8 mouse cellular contexts compared by ENCODE assay signal in the genomic region with DNA sequence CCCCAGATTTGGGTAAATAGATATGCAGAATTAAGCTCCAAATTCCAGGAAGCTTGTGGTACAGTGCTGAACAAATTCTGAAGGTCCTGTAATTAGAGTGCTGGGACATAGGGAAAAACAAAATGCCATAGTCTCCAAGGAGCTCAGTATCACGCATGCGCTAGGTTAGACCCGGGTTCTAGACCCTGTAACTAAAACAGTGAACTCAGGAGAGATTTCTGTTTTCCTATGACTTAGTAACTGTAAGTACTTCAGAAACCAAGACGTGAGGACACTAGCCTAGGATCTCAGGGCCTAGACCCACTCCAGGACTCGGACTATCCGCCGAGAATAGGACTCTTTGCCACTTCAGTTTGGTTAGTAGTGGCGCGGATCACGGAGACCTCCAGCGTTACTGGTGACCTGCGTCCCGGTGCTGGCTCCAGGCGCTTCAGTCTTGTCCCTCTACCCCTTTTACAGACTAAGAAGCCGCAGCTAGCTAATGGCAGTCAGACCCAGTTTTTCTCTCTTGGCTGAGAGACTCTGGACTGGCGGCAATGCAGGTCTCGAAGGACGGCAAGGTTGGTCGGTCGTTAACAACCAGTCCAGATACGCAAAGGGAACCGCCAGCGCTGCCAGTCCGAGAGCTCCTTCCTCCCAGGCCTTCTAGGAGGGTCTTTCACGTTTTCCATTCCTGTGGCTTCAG. TPM values are rescaled to one million over a fixed set of nuclear protein-coding genes. Genes with fewer than 3 reads are reported as not detected.
DNase-seq lines count a peak whose midpoint lies in the region; ATAC-seq and TF ChIP-seq lines count a peak whose summit lies in the region.

No protein-coding gene starts in this region.

- H3K4me1 ChIP-seq in bone marrow, adult 2 months (ENCODE audit: control insufficient read depth, insufficient read depth, low read length), result peaks cover 6% of the 10 kb centered on the region; the same call in 1 of the 2 replicates
- peaks cover 60% of the 10 kb centered on the region for H3K4me1 ChIP-seq in forebrain, embryonic 10.5 days
- peaks cover 50% of the 10 kb centered on the region for H3K4me1 ChIP-seq in hindbrain, embryonic 15.5 days (replicated peaks)
- H3K4me1 ChIP-seq in liver, embryonic 12.5 days, result peaks cover 54% of the 10 kb centered on the region
- peaks cover 56% of the 10 kb centered on the region for H3K4me1 ChIP-seq in neural tube, embryonic 15.5 days

- peak overlapping the region; percentile 90 for H3K4me2 ChIP-seq in hindbrain, embryonic 15.5 days
- H3K4me2 ChIP-seq in liver, embryonic 12.5 days, result peak overlapping the region; percentile 89
- H3K4me2 ChIP-seq in neural tube, embryonic 15.5 days, result peak overlapping the region; percentile 82

- peak overlapping the region; percentile 68 for H3K4me3 ChIP-seq in bone marrow, adult 2 months (replicated peaks; ENCODE audit: control insufficient read depth, low read depth, low read length)
- H3K4me3 ChIP-seq in forebrain, embryonic 10.5 days, result peak overlapping the region; percentile 85
- H3K4me3 ChIP-seq in hindbrain, embryonic 15.5 days, result peak overlapping the region; percentile 73
- H3K4me3 ChIP-seq in liver, embryonic 12.5 days, result peak overlapping the region; percentile 76
- peak overlapping the region; percentile 78 for H3K4me3 ChIP-seq in neural tube, embryonic 15.5 days (replicated peaks)

- no peak for TF ChIP-seq POLR2A in bone marrow, adult 2 months (IDR thresholded peaks at IDR 0.05; ENCODE audit: borderline replicate concordance, control insufficient read depth, low read depth, low read length)

- no peak for ATAC-seq in hindbrain, embryonic 15.5 days (ENCODE audit: low FRiP score, low read depth)
- ATAC-seq in liver, embryonic 12.5 days, result no peak
- no peak for ATAC-seq in neural tube, embryonic 15.5 days (ENCODE audit: low FRiP score)

- peaks cover 11% of the 10 kb centered on the region for H3K36me3 ChIP-seq in forebrain, embryonic 10.5 days (replicated peaks)
- H3K36me3 ChIP-seq in hindbrain, embryonic 15.5 days, result no peaks in the 10 kb centered on the region
- peaks cover 9% of the 10 kb centered on the region for H3K36me3 ChIP-seq in liver, embryonic 12.5 days
- H3K36me3 ChIP-seq in neural tube, embryonic 15.5 days, result peaks cover 7% of the 10 kb centered on the region; the same call in 1 of the 2 replicates

- no peaks in the 10 kb centered on the region for H3K9me3 ChIP-seq in forebrain, embryonic 10.5 days
- no peaks in the 10 kb centered on the region for H3K9me3 ChIP-seq in hindbrain, embryonic 15.5 days
- no peaks in the 10 kb centered on the region for H3K9me3 ChIP-seq in liver, embryonic 12.5 days (replicated peaks)
- no peaks in the 10 kb centered on the region for H3K9me3 ChIP-seq in neural tube, embryonic 15.5 days (replicated peaks)

- TF ChIP-seq CTCF in bone marrow, adult 2 months (IDR thresholded peaks at IDR 0.05; ENCODE audit: control insufficient read depth, insufficient read depth, low read length), result no peak

- H3K27ac ChIP-seq in bone marrow, adult 2 months (ENCODE audit: control insufficient read depth, insufficient read depth, low read depth, low read length, poor library complexity), result peak overlapping the region; percentile 95
- H3K27ac ChIP-seq in forebrain, embryonic 10.5 days, result peak overlapping the region; percentile 94
- peak overlapping the region; percentile 93 for H3K27ac ChIP-seq in hindbrain, embryonic 15.5 days (replicated peaks)
- H3K27ac ChIP-seq in liver, embryonic 12.5 days, result peak overlapping the region; percentile 88
- H3K27ac ChIP-seq in neural tube, embryonic 15.5 days (replicated peaks), result peak overlapping the region; percentile 95

- DNase-seq in right cerebral cortex, postnatal 14 days, result peak; percentile 25
- no peak for DNase-seq in right cerebral cortex, adult 18-20 months
- DNase-seq in forebrain, embryonic 10.5 days (ENCODE audit: extremely low spot score, low spot score), result peak; percentile 48
- DNase-seq in urinary bladder, adult 2 months (ENCODE audit: low spot score), result no peak

- H3K27me3 ChIP-seq in forebrain, embryonic 10.5 days (ENCODE audit: poor library complexity, severe bottlenecking), result no peaks in the 10 kb centered on the region
- no peaks in the 10 kb centered on the region for H3K27me3 ChIP-seq in hindbrain, embryonic 15.5 days
- no peaks in the 10 kb centered on the region for H3K27me3 ChIP-seq in liver, embryonic 12.5 days (replicated peaks)
- H3K27me3 ChIP-seq in neural tube, embryonic 15.5 days (replicated peaks), result no peaks in the 10 kb centered on the region

- 2% methylated on average over 25 of the region's 25 CpGs for WGBS in bone marrow, adult 2 months
- WGBS in forebrain, embryonic 10.5 days, result 3% methylated on average over 25 of the region's 25 CpGs
- 2% methylated on average over 25 of the region's 25 CpGs for WGBS in hindbrain, embryonic 15.5 days
- 1% methylated on average over 25 of the region's 25 CpGs for WGBS in liver, embryonic 12.5 days (ENCODE audit: insufficient replicate concordance)
- WGBS in neural tube, embryonic 15.5 days, result 2% methylated on average over 25 of the region's 25 CpGs

- peak overlapping the region; percentile 87 for H3K9ac ChIP-seq in hindbrain, embryonic 15.5 days
- peak overlapping the region; percentile 87 for H3K9ac ChIP-seq in liver, embryonic 12.5 days
- H3K9ac ChIP-seq in neural tube, embryonic 15.5 days (replicated peaks), result peak overlapping the region; percentile 74

RNA-seq across cellular contexts. Expression of a gene that starts 1.0 kb away (rescaled TPM):
- 8.7 and 9.0 TPM in 2 replicates for polyA plus RNA-seq in bone marrow, adult 2 months (2011; ENCODE audit: insufficient read depth, insufficient read length, low replicate concordance, missing spikeins)
- polyA plus RNA-seq in forebrain, embryonic 10.5 days (2016; fragmentation: Nextera tagmentation; extraction: Ambion mirVana), result 62.4 and 66.2 TPM in 2 replicates
- 50.1 and 50.7 TPM in 2 replicates for polyA plus RNA-seq in hindbrain, embryonic 15.5 days (2015; fragmentation: Nextera tagmentation; extraction: Ambion mirVana)
- 17.5 and 19.3 TPM in 2 replicates for polyA plus RNA-seq in liver, embryonic 12.5 days (2016; fragmentation: Nextera tagmentation; extraction: Ambion mirVana)
- 41.0 and 42.8 TPM in 2 replicates for polyA plus RNA-seq in neural tube, embryonic 15.5 days (2015; fragmentation: Nextera tagmentation; extraction: Ambion mirVana)
- polyA plus RNA-seq in urinary bladder, adult 2 months (2012; rRNA removed), result 26.1 and 27.2 TPM in 2 replicates

RNA-seq across cellular contexts. Expression of a gene that starts 22.3 kb away (rescaled TPM):
- polyA plus RNA-seq in bone marrow, adult 2 months (2011; ENCODE audit: insufficient read depth, insufficient read length, low replicate concordance, missing spikeins), result 17.5 and 35.6 TPM in 2 replicates
- polyA plus RNA-seq in forebrain, embryonic 10.5 days (2016; fragmentation: Nextera tagmentation; extraction: Ambion mirVana), result 7.6 and 8.1 TPM in 2 replicates
- 30.9 and 32.2 TPM in 2 replicates for polyA plus RNA-seq in hindbrain, embryonic 15.5 days (2015; fragmentation: Nextera tagmentation; extraction: Ambion mirVana)
- 10.0 and 10.1 TPM in 2 replicates for polyA plus RNA-seq in liver, embryonic 12.5 days (2016; fragmentation: Nextera tagmentation; extraction: Ambion mirVana)
- polyA plus RNA-seq in neural tube, embryonic 15.5 days (2015; fragmentation: Nextera tagmentation; extraction: Ambion mirVana), result 34.6 and 38.3 TPM in 2 replicates
- polyA plus RNA-seq in urinary bladder, adult 2 months (2012; rRNA removed), result 57.9 and 72.5 TPM in 2 replicates

RNA-seq across cellular contexts. Expression of a gene that starts 24.5 kb away (rescaled TPM):
- polyA plus RNA-seq in bone marrow, adult 2 months (2011; ENCODE audit: insufficient read depth, insufficient read length, low replicate concordance, missing spikeins), result not detected in 2 replicates
- polyA plus RNA-seq in forebrain, embryonic 10.5 days (2016; fragmentation: Nextera tagmentation; extraction: Ambion mirVana), result not detected in 2 replicates
- polyA plus RNA-seq in hindbrain, embryonic 15.5 days (2015; fragmentation: Nextera tagmentation; extraction: Ambion mirVana), result not detected in 2 replicates
- polyA plus RNA-seq in liver, embryonic 12.5 days (2016; fragmentation: Nextera tagmentation; extraction: Ambion mirVana), result not detected in 2 replicates
- not detected in 2 replicates for polyA plus RNA-seq in neural tube, embryonic 15.5 days (2015; fragmentation: Nextera tagmentation; extraction: Ambion mirVana)
- not detected in 2 replicates for polyA plus RNA-seq in urinary bladder, adult 2 months (2012; rRNA removed)

RNA-seq across cellular contexts. Expression of a gene that starts 26.0 kb away (rescaled TPM):
- not detected in 2 replicates for polyA plus RNA-seq in bone marrow, adult 2 months (2011; ENCODE audit: insufficient read depth, insufficient read length, low replicate concordance, missing spikeins)
- polyA plus RNA-seq in forebrain, embryonic 10.5 days (2016; fragmentation: Nextera tagmentation; extraction: Ambion mirVana), result 0.31 and 0.38 TPM in 2 replicates
- polyA plus RNA-seq in hindbrain, embryonic 15.5 days (2015; fragmentation: Nextera tagmentation; extraction: Ambion mirVana), result 0.52 and 0.54 TPM in 2 replicates
- polyA plus RNA-seq in liver, embryonic 12.5 days (2016; fragmentation: Nextera tagmentation; extraction: Ambion mirVana), result 0.02 and 0.05 TPM in 2 replicates
- polyA plus RNA-seq in neural tube, embryonic 15.5 days (2015; fragmentation: Nextera tagmentation; extraction: Ambion mirVana), result 0.38 and 0.49 TPM in 2 replicates
- 0.10 TPM in 2 replicates for polyA plus RNA-seq in urinary bladder, adult 2 months (2012; rRNA removed)

Comparison
In these comparisons a context has a peak if more than half of its experiments do, and no peak if none do; other contexts are left out.
1. DNase-seq: peak in right cerebral cortex, postnatal 14 days (single experiment) and forebrain, embryonic 10.5 days (single experiment); none in right cerebral cortex, adult 18-20 months (single experiment) and urinary bladder, adult 2 months (single experiment).
2. Peak in every context shown above with its lines, with median percentiles within 50 percentile points of each other: H3K27ac ChIP-seq, H3K4me3 ChIP-seq, H3K4me2 ChIP-seq and H3K9ac ChIP-seq.